Comparison of ENCODE assay signal across 13 mouse cellular contexts in genomic region chr13:12232141-12232540, GRCm38 (mm10).
"Had no signal": no experiment of that assay in that cellular context is flagged by ENCODE, and none has a peak within 500 bp of the region (broad histone marks: within the 10 kb centered on the region; RNA-seq: fewer than 3 reads in every experiment).

No protein-coding gene starts in this region.

- DNase-seq: layer of hippocampus, adult 9-11 months; layer of hippocampus, postnatal 36 days; liver; lung, adult 2 months; lung, postnatal 36 days; right cerebral cortex, postnatal 14 days; thymus, postnatal 36 days had no signal

- H3K4me1 ChIP-seq: limb, embryonic 12.5 days; liver, embryonic 15.5 days; midbrain, embryonic 13.5 days; stomach, embryonic 15.5 days had no signal

- H3K4me2 ChIP-seq: limb, embryonic 12.5 days; liver, embryonic 15.5 days; midbrain, embryonic 13.5 days; stomach, embryonic 15.5 days had no signal

- H3K27ac ChIP-seq: kidney, postnatal 0 days; limb, embryonic 12.5 days; liver, embryonic 15.5 days; midbrain, embryonic 13.5 days; stomach, embryonic 15.5 days had no signal

- H3K4me3 ChIP-seq: limb, embryonic 12.5 days; liver, embryonic 15.5 days; midbrain, embryonic 13.5 days; stomach, embryonic 15.5 days had no signal

- H3K27me3 ChIP-seq: limb, embryonic 12.5 days; liver, embryonic 15.5 days; midbrain, embryonic 13.5 days; stomach, embryonic 15.5 days had no signal

- H3K9me3 ChIP-seq: limb, embryonic 12.5 days; liver, embryonic 15.5 days; midbrain, embryonic 13.5 days; stomach, embryonic 15.5 days had no signal

- ATAC-seq: lung, postnatal 0 days; midbrain, embryonic 13.5 days had no signal

- H3K9ac ChIP-seq: limb, embryonic 12.5 days; liver, embryonic 15.5 days; midbrain, embryonic 13.5 days; stomach, embryonic 15.5 days had no signal
